Mouse (Mus musculus) CH12.LX (cell line): ENCODE data around the gene Meis3.

Experiments
- CTCF ChIP-seq, 2 experiments: IDR thresholded peaks in 1 of 2; conservative IDR thresholded peaks in 1 of 2; 2 replicates each; pipeline ENCODE4 v1.5.1; 2011 to 2012; ENCODE audit warnings: low read depth in 2 of 2, low read length in 2 of 2, improper control_type of control experiment in 1 of 2, inconsistent platforms in 1 of 2, mild to moderate bottlenecking in 1 of 2, moderate library complexity in 1 of 2
- E2F4 ChIP-seq: IDR thresholded peaks from 2 replicates; pipeline ENCODE4 v1.6.1; 2011; ENCODE audit warnings: low read depth, low read length, improper control_type of control experiment; ENCODE audit not compliant: insufficient replicate concordance
- ELF1 ChIP-seq: IDR thresholded peaks from 2 replicates; pipeline ENCODE4 v1.6.1; 2014; ENCODE audit warnings: low read depth, mild to moderate bottlenecking, inconsistent platforms, low read length, improper control_type of control experiment
- EP300 ChIP-seq: IDR thresholded peaks from 2 replicates; pipeline ENCODE4 v1.6.1; 2011; ENCODE audit warnings: low read length, improper control_type of control experiment
- HCFC1 ChIP-seq: IDR thresholded peaks from 2 replicates; pipeline ENCODE4 v1.6.1; 2012; ENCODE audit warnings: low read depth, mild to moderate bottlenecking, inconsistent platforms, low read length, improper control_type of control experiment
- KAT2A ChIP-seq: IDR thresholded peaks from 2 replicates; pipeline ENCODE4 v1.6.1; 2012; ENCODE audit warnings: low read length, improper control_type of control experiment, inconsistent platforms; ENCODE audit not compliant: insufficient replicate concordance
- MAFK ChIP-seq: IDR thresholded peaks from 2 replicates; pipeline ENCODE4 v1.6.1; 2011; ENCODE audit warnings: low read length, improper control_type of control experiment; ENCODE audit not compliant: insufficient replicate concordance
- MAX ChIP-seq: IDR thresholded peaks from 2 replicates; pipeline ENCODE4 v1.6.1; 2011; ENCODE audit warnings: low read length, improper control_type of control experiment
- POLR2A ChIP-seq: IDR thresholded peaks from 2 replicates; pipeline ENCODE4 v1.6.1; 2011; ENCODE audit warnings: low read depth, mild to moderate bottlenecking, improper control_type of control experiment, low read length
- POLR2AphosphoS2 ChIP-seq: IDR thresholded peaks from 2 replicates; pipeline ENCODE4 v1.6.1; 2011; ENCODE audit warnings: low read depth, low read length, improper control_type of control experiment
- RAD21 ChIP-seq: IDR thresholded peaks from 2 replicates; pipeline ENCODE4 v1.6.1; 2011; ENCODE audit warnings: low read depth, mild to moderate bottlenecking, low read length, improper control_type of control experiment, moderate library complexity
- SIN3A ChIP-seq: IDR thresholded peaks from 2 replicates; pipeline ENCODE4 v1.6.1; 2012; ENCODE audit warnings: low read length, improper control_type of control experiment, inconsistent platforms
- TBP ChIP-seq: conservative IDR thresholded peaks from 2 replicates; pipeline ENCODE4 v1.6.1; 2011; ENCODE audit warnings: low read depth, low read length, improper control_type of control experiment
- ZMIZ1 ChIP-seq: IDR thresholded peaks from 2 replicates; pipeline ENCODE4 v1.6.1; 2012; ENCODE audit warnings: low read depth, mild to moderate bottlenecking, inconsistent platforms, low read length, improper control_type of control experiment

- TF ChIP-seq POLR2A (no peak), E2F4 (no peak), CTCF (conservative IDR thresholded peaks at IDR 0.05 in 1 of 2, IDR thresholded peaks at IDR 0.05 in 1 of 2; ENCODE audit: low read depth in 2 of 2, low read length in 2 of 2) (no peak), ZMIZ1 (no peak), HCFC1 (no peak), TBP (no peak), ELF1 (no peak), POLR2AphosphoS2 (no peak), MAFK (no peak), KAT2A (no peak), SIN3A (no peak), EP300 (no peak), RAD21 (no peak), MAX (no peak)
Measured at GRCm38 (mm10) chr7:16203505-16203903, 28.6 kb downstream of the Meis3 start.
